Mouse (Mus musculus) kidney, postnatal 0 days (tissue): Measurements from ENCODE around the gene Ctsz. TPM values are rescaled to one million over a fixed set of nuclear protein-coding genes. Genes with fewer than 3 reads are reported as not detected.

Experiments
- ATAC-seq: fragments of 200-750 bp; cut with Nextera tagmentation; replicated peaks from 2 replicates; pipeline ENCODE4 v1.8.0; 2017; ENCODE audit warnings: low read depth, moderate number of reproducible peaks, moderate TSS enrichment, moderate library complexity; ENCODE audit not compliant: low FRiP score
- DNase-seq: peaks from one replicate; pipeline ENCODE4 v3.0.0-alpha.2; 2016; ENCODE audit warnings: low spot score
- H3K27ac ChIP-seq: fragments of 300-500 bp; sonication (generic); 2 replicates; pipeline ENCODE4 v1.5.1; 2014; ENCODE audit warnings: mild to moderate bottlenecking
- H3K27me3 ChIP-seq: fragments of 300-500 bp; sonication (generic); 2 replicates; pipeline ENCODE4 v1.6.1; 2014; ENCODE audit warnings: low read length, mixed read lengths; ENCODE audit not compliant: insufficient read depth
- H3K36me3 ChIP-seq: fragments of 300-500 bp; sonication (generic); 2 replicates; pipeline ENCODE4 v1.6.1; 2014; ENCODE audit warnings: low read length, mixed read lengths; ENCODE audit not compliant: insufficient read depth
- H3K4me1 ChIP-seq: fragments of 300-500 bp; sonication (generic); replicated peaks from 2 replicates; pipeline ENCODE4 v1.6.1; 2014; ENCODE audit warnings: antibody characterized with exemption, low read length, mixed read lengths; ENCODE audit not compliant: insufficient read depth
- H3K4me2 ChIP-seq: fragments of 300-500 bp; sonication (generic); 2 replicates; pipeline ENCODE4 v1.6.1; 2014; ENCODE audit warnings: mild to moderate bottlenecking, low read length, moderate library complexity, mixed read lengths
- H3K4me3 ChIP-seq: fragments of 300-500 bp; sonication (generic); replicated peaks from 2 replicates; pipeline ENCODE4 v1.5.1; 2014; ENCODE audit warnings: low read depth, low read length
- H3K9ac ChIP-seq: fragments of 300-500 bp; sonication (generic); 2 replicates; pipeline ENCODE4 v1.6.1; 2014; ENCODE audit warnings: low read depth, low read length
- H3K9me3 ChIP-seq: fragments of 300-500 bp; sonication (generic); replicated peaks from 2 replicates; pipeline ENCODE4 v1.6.1; 2016; ENCODE audit warnings: low read length, inconsistent platforms, mixed read lengths
- CTCF ChIP-seq: IDR thresholded peaks from 2 replicates; pipeline ENCODE4 v1.5.1; 2016; ENCODE audit warnings: antibody characterized with exemption, low read depth, mild to moderate bottlenecking, moderate library complexity
- WGBS: fragments of 180-500 bp; shearing (Covaris S2); extraction: QIAGEN DNeasy Blood & Tissue Kit; methylation state at CpG from one replicate; pipeline ENCODE4 v1.1.7; 2014; 5-methylcytosine and 5-hydroxymethylcytosine counted together
- polyA plus RNA-seq: library from polyadenylated mRNA; unstranded; fragments of >200 nt; fragmentation: Nextera tagmentation; extraction: Ambion mirVana; gene quantifications from 2 replicates; pipeline ENCODE4 v1.2.1, GENCODE M21; 2015

Ctsz gene
- polyA plus RNA-seq, 1 experiment from 2014 or later, result 131 TPM

GRCm38 (mm10) chr2:174381021-174381420 lies 57.8 kb downstream of the Ctsz start:
- H3K4me2 ChIP-seq, result no peak overlapping the region
- 39% methylated on average over 9 of the region's 9 CpGs for WGBS
- ATAC-seq (no peak), DNase-seq (peak; percentile 52)
- no peak overlapping the region for H3K27ac ChIP-seq
- no peaks in the 10 kb centered on the region for H3K36me3 ChIP-seq
- H3K9me3 ChIP-seq, result no peaks in the 10 kb centered on the region
- no peaks in the 10 kb centered on the region for H3K27me3 ChIP-seq
- no peak overlapping the region for H3K9ac ChIP-seq
- TF ChIP-seq CTCF, result no peak
- H3K4me3 ChIP-seq, result no peak overlapping the region
- no peaks in the 10 kb centered on the region; the same call in 1 of the 2 replicates for H3K4me1 ChIP-seq

Other genes with a start within 250 kb of the Ctsz start
- 1,338 and 1,363 TPM in 2 replicates for gene Gnas, start 154.7 kb downstream of the Ctsz start, polyA plus RNA-seq
- gene Gm20721, start 92.3 kb downstream of the Ctsz start, polyA plus RNA-seq, result 8.6 and 11.1 TPM in 2 replicates
- gene Nelfcd, start 23.2 kb downstream of the Ctsz start, polyA plus RNA-seq, result 69.6 and 79.0 TPM in 2 replicates
- 0.32 and 0.41 TPM in 2 replicates for gene Tubb1, start 11.7 kb upstream of the Ctsz start, polyA plus RNA-seq
- gene Atp5e, start 25.1 kb upstream of the Ctsz start, polyA plus RNA-seq, result 1,098 and 1,156 TPM in 2 replicates
- gene Prelid3b, start 34.0 kb upstream of the Ctsz start, polyA plus RNA-seq, result 98.9 and 105 TPM in 2 replicates
- not detected in 2 replicates for gene Zfp831, start 204.5 kb upstream of the Ctsz start, polyA plus RNA-seq